Mouse (Mus musculus) embryonic facial prominence, embryonic 11.5 days (tissue): ENCODE results near the gene Aldh1a2. TPM values are rescaled to one million over a fixed set of nuclear protein-coding genes. Genes with fewer than 3 reads are reported as not detected.

ENCODE experiments used
- ATAC-seq: fragments of 200-750 bp; cut with Nextera tagmentation; replicated peaks from 2 replicates; pipeline ENCODE4 v1.8.0; 2017; ENCODE audit warnings: low read depth; ENCODE audit not compliant: insufficient number of reproducible peaks, low FRiP score, low TSS enrichment
- DNase-seq: peaks from one replicate; pipeline ENCODE4 v3.0.0-alpha.2; 2015; ENCODE audit warnings: low spot score
- H3K27ac ChIP-seq: fragments of 300-500 bp; sonication (generic); replicated peaks from 2 replicates; pipeline ENCODE4 v1.5.1; 2014; ENCODE audit warnings: mild to moderate bottlenecking, low read depth, low read length, control low read depth
- H3K27me3 ChIP-seq: fragments of 300-500 bp; sonication (generic); 2 replicates; pipeline ENCODE4 v1.6.1; 2014; ENCODE audit warnings: mild to moderate bottlenecking, low read length, moderate library complexity, mixed read lengths; ENCODE audit not compliant: control insufficient read depth, insufficient read depth
- H3K36me3 ChIP-seq: fragments of 300-500 bp; sonication (generic); replicated peaks from 2 replicates; pipeline ENCODE4 v1.6.1; 2014; ENCODE audit warnings: low read depth, mild to moderate bottlenecking, low read length, moderate library complexity, mixed read lengths; ENCODE audit not compliant: control insufficient read depth, insufficient read depth
- H3K4me1 ChIP-seq: fragments of 300-500 bp; sonication (generic); 2 replicates; pipeline ENCODE4 v1.6.1; 2014; ENCODE audit warnings: low read length, mixed read lengths; ENCODE audit not compliant: control insufficient read depth, insufficient read depth
- H3K4me2 ChIP-seq: fragments of 300-500 bp; sonication (generic); 2 replicates; pipeline ENCODE4 v1.6.1; 2014; ENCODE audit warnings: low read depth, mild to moderate bottlenecking, control low read depth, low read length, moderate library complexity
- H3K4me3 ChIP-seq: fragments of 300-500 bp; sonication (generic); 2 replicates; pipeline ENCODE4 v1.5.1; 2014; ENCODE audit warnings: low read depth, low read length, control low read depth
- H3K9ac ChIP-seq: fragments of 300-500 bp; sonication (generic); replicated peaks from 2 replicates; pipeline ENCODE4 v1.6.1; 2014; ENCODE audit warnings: mild to moderate bottlenecking, control low read depth, low read length
- H3K9me3 ChIP-seq: fragments of 300-500 bp; sonication (generic); replicated peaks from 2 replicates; pipeline ENCODE4 v1.6.1; 2016; ENCODE audit warnings: mild to moderate bottlenecking, low read length, inconsistent platforms, mixed read lengths; ENCODE audit not compliant: control insufficient read depth
- WGBS: fragments of 180-500 bp; shearing (Covaris S2); extraction: QIAGEN DNeasy Blood & Tissue Kit; methylation state at CpG from one replicate; pipeline ENCODE4 v1.1.7; 2014; 5-methylcytosine and 5-hydroxymethylcytosine counted together
- polyA plus RNA-seq: library from polyadenylated mRNA; unstranded; fragments of >200 nt; fragmentation: Nextera tagmentation; extraction: Ambion mirVana; gene quantifications from 2 replicates; pipeline ENCODE4 v1.2.1, GENCODE M21; 2014

The Aldh1a2 gene
- polyA plus RNA-seq: 39.1 and 42.0 TPM in 2 replicates

DNA sequence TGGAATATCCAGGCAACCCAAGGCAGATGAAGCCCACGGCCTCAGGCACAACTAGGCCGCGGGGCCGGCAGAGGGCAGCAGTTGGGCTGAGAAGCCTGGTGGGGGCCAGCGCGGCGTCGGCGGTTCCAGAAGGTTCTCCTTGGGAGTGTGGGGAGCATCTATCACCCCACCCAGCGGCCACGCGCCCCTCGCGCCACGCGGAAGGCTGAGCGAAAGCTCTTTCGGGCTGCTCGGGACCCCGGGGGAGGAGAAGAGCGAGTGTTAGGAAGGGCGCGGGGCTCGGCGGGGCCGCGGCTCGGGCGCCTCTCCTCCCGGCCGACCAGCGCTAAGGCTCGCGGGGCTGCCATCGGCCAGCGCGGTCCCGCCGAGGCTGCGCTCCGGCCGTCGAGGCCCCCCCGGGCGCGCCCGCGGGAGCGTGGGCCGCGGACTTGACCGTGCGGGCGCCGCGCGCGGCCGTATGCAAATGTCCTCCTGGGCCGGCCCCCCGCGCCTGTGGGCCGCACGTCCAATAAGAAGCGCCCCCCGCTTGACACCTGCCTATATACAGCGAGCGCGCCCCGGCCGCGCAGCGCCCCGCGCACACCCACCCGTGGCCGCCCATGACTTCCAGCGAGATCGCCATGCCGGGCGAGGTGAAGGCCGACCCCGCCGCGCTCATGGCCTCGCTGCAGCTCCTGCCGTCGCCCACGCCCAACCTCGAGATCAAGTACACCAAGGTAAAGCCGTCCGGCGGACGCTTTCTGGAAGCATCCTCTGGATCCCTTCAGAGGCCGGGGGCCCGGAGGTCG is at the start of gene Aldh1a2:
TSS of gene Aldh1a2 (plus strand) at position 542 of the 788 bp plus-strand sequence.
- peaks cover 26% of the 10 kb centered on the region for H3K27me3 ChIP-seq
- DNase-seq (peak; percentile 76), ATAC-seq (peak; percentile 75)
- H3K27ac ChIP-seq: no peak within 1 kb of the TSS
- H3K9me3 ChIP-seq: no peaks in the 10 kb centered on the region
- peak within 1 kb of the TSS; percentile 78 for H3K4me2 ChIP-seq
- WGBS: under 1% methylated on average over 86 of the region's 97 CpGs
- peak within 1 kb of the TSS; percentile 41 for H3K9ac ChIP-seq
- H3K4me3 ChIP-seq: peak within 1 kb of the TSS; percentile 42
- no peaks in the 10 kb centered on the region for H3K4me1 ChIP-seq
- no peaks in the 10 kb centered on the region for H3K36me3 ChIP-seq

DNA sequence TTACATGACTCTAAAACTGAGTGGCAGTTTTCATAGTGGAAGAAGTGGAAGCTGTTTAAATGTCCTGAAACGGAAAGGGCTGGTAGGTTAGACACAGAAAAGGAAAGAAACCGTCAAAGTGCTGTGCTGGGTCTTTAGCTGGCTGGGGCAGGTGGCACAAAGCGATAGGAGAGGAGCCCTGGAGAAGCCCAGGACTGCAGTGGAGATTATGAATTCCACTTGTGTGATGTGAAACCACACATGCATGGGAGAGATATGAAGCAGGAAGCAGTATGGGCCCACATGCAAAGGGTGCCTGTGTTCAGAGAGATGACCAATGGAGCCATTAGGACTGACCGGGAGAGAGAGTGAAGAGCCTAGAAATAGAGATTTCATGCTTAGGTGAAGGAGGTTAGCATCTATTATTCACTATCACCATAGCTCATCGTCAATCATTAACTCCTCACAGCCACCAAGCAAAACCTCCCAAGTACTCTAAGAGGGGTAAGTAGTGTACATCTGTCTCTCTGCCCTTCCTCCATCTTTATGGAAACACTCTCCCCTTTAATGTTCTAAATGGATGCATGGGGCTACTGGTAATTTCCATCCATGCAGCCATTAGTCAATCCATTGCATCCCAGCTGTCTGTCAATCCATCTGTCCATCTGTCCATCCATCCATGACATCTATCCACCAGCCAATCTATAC is 49.4 kb upstream of the Aldh1a2 start:
- H3K27me3 ChIP-seq: no peaks in the 10 kb centered on the region
- H3K36me3 ChIP-seq: no peaks in the 10 kb centered on the region
- no peak overlapping the region for H3K9ac ChIP-seq
- WGBS: 87% methylated on average over 5 of the region's 5 CpGs
- no peak overlapping the region for H3K4me2 ChIP-seq
- no peak overlapping the region for H3K27ac ChIP-seq
- no peak overlapping the region for H3K4me3 ChIP-seq
- H3K4me1 ChIP-seq: no peaks in the 10 kb centered on the region
- no peaks in the 10 kb centered on the region for H3K9me3 ChIP-seq
- no peak for DNase-seq
- no peak for ATAC-seq

DNA sequence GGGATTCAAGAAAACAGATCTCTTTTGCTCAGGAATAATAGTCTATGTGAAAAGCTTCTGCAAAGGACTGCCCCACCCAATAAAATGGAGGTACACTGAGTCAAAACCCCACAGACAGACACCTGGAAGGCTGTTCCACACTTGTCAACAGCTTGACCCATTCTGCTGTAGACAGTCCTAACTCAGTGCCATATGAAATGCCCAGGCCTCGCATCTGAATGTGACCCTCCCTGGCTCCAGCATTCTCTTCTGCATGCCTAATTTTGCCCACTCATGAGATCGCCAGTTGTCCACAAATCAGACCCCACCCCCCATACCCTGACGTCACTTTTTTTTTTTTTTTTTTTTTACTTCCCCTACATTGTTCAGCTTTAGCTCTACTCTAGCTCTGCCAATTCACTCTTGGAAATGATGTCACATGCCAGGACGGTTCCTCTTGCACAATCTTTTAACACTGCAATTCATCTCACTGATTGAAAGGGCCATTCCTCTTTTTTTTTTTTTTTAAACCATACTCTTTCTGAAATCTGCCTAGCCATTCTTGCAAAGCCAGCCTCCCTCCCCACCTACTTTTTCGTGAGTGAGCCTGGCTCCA is 48.6 kb upstream of the Aldh1a2 start:
- 70% methylated on average over 5 of the region's 5 CpGs for WGBS
- no peaks in the 10 kb centered on the region for H3K36me3 ChIP-seq
- H3K4me2 ChIP-seq: no peak overlapping the region
- H3K4me1 ChIP-seq: no peaks in the 10 kb centered on the region
- no peaks in the 10 kb centered on the region for H3K27me3 ChIP-seq
- DNase-seq (no peak), ATAC-seq (no peak)
- no peak overlapping the region for H3K9ac ChIP-seq
- H3K4me3 ChIP-seq: no peak overlapping the region
- H3K27ac ChIP-seq: no peak overlapping the region
- H3K9me3 ChIP-seq: no peaks in the 10 kb centered on the region

DNA sequence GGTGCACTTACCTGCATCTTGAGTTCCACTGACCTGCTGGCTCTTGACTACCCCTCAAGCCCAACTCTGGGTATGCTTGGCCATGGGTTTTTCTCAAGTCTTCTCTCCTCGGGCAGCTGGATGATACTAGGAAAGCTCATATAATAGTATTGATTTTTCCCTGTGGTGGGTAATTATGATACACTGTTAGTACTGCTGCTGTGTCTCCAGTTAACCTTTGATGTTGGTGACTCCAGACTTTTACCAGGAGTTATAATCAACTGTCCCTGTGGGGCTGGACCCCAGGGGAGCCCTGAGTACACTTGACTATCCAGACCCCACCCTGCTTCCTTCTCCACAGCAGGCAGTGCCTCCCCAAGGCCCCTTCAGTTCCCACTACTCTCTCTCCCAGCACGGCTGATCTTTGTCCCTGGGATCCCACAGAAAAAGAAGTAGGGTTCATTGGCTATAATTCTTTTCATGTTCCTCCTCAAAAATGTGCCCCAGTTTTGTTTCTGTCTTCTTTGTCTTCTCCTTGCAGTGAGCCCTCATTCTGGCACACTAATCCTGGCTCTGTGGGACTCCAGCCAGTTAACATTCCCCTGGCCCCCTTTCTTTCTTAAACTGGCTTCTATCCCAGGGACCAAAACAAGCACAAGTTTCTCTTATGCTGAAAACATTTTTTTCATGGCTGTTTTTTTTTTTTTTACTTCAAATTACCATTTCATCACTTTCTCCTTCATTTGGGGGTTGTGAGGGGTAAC is 47.9 kb upstream of the Aldh1a2 start:
- Histone ChIP-seq H3K9me3 (no peaks in the 10 kb centered on the region), H3K4me3 (no peak overlapping the region), H3K4me1 (no peaks in the 10 kb centered on the region), H3K4me2 (no peak overlapping the region), H3K36me3 (no peaks in the 10 kb centered on the region), H3K27ac (no peak overlapping the region), H3K27me3 (no peaks in the 10 kb centered on the region), H3K9ac (no peak overlapping the region)
- WGBS: 39% methylated on average over 2 of the region's 2 CpGs
- DNase-seq (no peak), ATAC-seq (no peak)

DNA sequence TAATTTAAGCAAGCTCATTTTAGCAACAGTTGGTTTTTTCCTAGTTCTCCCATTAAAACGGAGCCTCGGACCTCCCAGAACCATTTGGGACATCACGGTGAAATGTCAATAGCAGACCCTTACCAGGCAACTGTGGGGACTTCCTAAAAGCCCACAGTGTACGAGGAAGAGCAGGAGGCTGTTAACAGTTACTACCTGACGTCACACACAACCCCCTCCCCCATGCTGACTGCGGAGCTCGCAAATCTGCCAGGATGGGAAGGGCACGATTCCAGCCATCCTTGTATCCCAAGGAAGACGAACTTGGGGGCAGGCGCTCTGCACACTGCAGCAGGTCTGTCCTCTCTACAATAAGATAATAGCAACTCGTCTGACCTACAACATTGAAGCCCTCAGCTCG is 47.1 kb upstream of the Aldh1a2 start, which contains the start of gene Aqp9:
TSS of gene Aqp9 (minus strand) at position 172 of the 400 bp plus-strand sequence.
- ATAC-seq: no peak

DNA sequence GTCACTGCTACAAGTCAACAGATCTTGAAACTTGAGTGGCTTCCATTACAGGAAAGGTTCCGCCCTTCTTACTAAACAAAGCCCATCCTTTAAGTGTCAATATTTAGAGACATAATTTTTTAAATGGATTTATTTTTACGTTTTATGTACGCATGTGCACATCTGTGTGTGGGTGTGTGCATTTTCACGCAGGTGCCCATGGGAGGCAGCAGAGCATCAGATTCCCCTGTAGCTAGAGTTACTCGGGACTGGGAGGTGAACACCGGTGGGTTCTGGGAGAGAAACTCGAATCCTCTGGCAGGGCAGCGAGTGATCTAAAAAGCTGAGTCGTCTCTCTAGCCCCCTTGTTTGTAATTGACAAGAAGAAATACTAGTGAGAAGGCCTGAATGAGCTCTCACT is 42.1 kb upstream of the Aldh1a2 start:
- no peaks in the 10 kb centered on the region for H3K27me3 ChIP-seq
- no peak for ATAC-seq

More for the DNA sequence above, 47.1 kb upstream of the Aldh1a2 start, which contains the start of gene Aqp9:
- no peak for DNase-seq
- H3K27me3 ChIP-seq: no peaks in the 10 kb centered on the region
- WGBS: 46% methylated on average over 12 of the region's 12 CpGs
- H3K9ac ChIP-seq: no peak within 1 kb of the TSS
- H3K4me1 ChIP-seq: no peaks in the 10 kb centered on the region
- no peak within 1 kb of the TSS for H3K4me2 ChIP-seq
- no peaks in the 10 kb centered on the region for H3K9me3 ChIP-seq
- H3K27ac ChIP-seq: no peak within 1 kb of the TSS
- H3K36me3 ChIP-seq: no peaks in the 10 kb centered on the region
- no peak within 1 kb of the TSS for H3K4me3 ChIP-seq

DNA sequence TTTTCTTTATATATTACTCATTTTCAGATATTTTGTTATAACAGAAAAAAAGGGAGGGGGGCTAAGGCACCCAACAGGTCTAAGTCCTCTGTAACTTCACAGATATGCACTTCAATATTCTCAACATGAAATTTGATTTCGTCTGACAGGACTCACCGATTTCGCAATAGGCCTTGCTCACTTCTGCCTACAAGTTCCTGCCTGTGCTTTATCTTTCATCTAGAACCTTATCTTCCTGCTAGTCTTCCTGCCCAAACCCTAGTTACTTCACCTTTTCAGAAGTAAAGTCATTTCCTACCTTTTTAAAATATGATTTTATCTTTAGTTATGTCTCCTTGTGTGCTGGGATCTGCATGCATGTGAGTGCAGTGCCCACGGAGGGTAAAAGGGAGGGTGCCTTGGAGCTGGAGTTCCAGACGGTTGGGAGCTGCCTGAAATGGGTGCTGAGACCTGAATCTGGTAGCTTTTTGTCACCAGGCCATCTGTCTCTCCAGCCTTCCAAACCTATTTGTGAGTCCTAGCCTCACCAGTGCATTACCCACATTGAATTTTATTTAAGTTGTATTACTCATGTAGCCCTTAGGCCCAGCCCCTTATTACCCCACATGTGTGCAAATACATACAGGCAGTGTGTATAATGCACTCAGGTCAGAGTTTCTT is 41.1 kb upstream of the Aldh1a2 start:
- Histone ChIP-seq H3K4me3 (no peak overlapping the region), H3K36me3 (no peaks in the 10 kb centered on the region), H3K9me3 (no peaks in the 10 kb centered on the region), H3K27me3 (no peaks in the 10 kb centered on the region), H3K27ac (no peak overlapping the region), H3K9ac (no peak overlapping the region), H3K4me1 (no peaks in the 10 kb centered on the region), H3K4me2 (no peak overlapping the region)
- 78% methylated on average over 5 of the region's 5 CpGs for WGBS
- no peak for ATAC-seq
- DNase-seq: no peak

More for the DNA sequence above, 42.1 kb upstream of the Aldh1a2 start:
- no peaks in the 10 kb centered on the region for H3K36me3 ChIP-seq
- H3K4me1 ChIP-seq: no peaks in the 10 kb centered on the region
- no peak overlapping the region for H3K27ac ChIP-seq
- H3K9me3 ChIP-seq: no peaks in the 10 kb centered on the region
- WGBS: 62% methylated on average over 9 of the region's 9 CpGs
- no peak overlapping the region for H3K9ac ChIP-seq
- no peak overlapping the region for H3K4me2 ChIP-seq
- H3K4me3 ChIP-seq: no peak overlapping the region
- no peak for DNase-seq
